Mouse (Mus musculus): ENCODE data around the gene Olfr399. TPM values are rescaled to one million over a fixed set of nuclear protein-coding genes. Genes with fewer than 3 reads are reported as not detected.

Olfr399 gene
- not detected for total RNA-seq (2021)
- long read RNA-seq, experiment 1: 0 reads
- long read RNA-seq, experiment 2: 0 reads

DNA sequence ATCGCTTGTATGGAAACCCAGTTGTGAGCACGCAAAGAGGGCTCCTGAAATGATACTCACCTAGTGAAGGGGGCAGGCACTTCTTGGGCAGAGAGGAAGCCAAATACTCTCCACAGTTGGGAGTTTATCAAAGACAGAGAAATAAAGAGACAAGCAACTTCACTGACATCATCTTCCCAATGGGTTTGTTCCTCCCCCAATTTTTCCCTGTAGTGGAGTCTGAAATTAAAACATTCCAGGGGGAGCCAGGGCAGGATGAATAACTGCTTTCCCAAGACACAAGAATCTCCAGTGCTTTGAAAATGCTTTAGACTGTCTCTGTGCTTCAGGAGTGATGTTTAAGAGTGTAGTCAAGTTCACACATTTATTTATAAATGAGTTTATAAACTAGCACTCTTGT lies at the start of gene Olfr399, which contains the start of gene Olfr139:
TSS of gene Olfr399 (minus strand) at position 165 of the 400 bp plus-strand sequence.
TSS of gene Olfr139 (minus strand) at position 101 of the 400 bp plus-strand sequence.
- DNase-seq: no peak

DNA sequence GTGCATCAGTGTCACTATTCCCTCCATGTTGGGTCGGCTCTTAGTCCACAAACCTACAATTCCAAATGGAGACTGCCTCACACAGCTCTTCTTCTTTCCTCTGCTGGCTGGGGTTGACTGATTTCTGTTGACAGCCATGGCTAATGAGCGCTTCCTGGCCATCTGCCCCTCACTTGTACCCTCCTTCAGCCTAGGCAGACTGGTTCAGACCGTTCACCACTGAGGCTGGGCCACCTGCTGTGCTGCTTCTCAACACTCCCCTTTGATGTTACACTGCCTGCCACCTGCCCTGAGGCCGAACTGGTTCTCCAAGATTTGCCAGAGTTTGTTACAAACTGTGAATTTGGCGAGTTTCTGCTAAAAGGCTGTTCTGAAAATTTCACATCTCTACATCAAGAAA lies 48.7 kb upstream of the Olfr399 start:
- DNase-seq: no peak

DNA sequence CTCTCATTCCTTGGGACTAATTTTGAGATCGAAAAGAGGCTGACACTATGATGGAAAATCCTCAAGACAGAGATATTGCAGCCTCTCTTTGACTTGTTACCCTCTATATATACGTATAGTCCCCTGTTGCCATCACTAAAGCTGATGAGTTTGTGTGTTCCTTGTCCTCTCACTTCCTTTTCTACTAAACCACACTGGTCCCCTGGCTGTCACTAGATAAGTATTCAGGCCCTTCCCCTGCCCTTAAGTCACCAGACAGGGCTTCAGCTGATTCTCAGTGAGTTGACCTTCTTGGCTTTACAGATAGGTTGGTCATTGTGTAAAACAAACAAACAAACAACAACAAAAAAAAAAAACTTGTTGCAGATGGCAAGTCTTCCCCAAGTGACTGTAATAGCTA lies 45.1 kb upstream of the Olfr399 start:
- no peak for DNase-seq

DNA sequence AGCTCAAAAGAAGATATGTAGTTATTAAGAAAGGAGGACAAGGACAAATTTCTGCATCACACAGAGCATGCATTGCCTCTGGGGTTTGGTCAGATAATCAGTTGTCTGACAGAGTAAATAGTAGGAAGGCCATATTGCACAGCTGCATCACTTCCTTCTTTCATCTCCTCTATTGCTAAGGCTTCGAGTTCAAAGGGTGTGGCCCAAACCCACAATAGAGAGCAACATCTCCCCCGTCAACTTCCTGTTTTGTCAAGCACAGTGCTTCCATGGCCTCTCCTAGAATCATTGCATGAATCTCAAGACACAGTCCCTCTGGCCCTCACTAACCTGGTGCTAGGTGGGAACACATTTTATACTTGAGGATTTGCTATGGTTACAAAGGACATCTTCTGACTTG lies 44.3 kb upstream of the Olfr399 start:
- DNase-seq: no peak

DNA sequence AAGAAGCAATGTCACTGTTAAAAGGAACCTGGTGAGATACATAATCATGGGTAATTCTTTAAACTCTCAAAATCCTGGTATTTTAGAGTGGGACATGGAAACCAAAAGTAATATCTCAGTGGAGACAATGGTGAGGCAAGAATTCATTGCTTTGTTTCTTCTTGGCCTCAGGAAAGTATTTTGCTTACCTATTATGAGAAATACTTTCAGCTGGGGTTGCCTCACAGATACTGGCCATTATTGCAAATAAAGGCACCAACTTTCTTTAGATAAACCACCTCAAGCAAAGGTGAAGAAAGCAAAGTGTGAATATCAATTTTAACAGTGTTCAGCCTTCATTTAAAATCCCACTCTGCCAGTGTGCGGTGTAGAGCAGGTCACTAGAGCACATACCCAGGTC lies 13.2 kb upstream of the Olfr399 start, which contains the start of gene Zfp616:
TSS of gene Zfp616 (plus strand) at position 301 of the 400 bp plus-strand sequence.
- no peak for DNase-seq

DNA sequence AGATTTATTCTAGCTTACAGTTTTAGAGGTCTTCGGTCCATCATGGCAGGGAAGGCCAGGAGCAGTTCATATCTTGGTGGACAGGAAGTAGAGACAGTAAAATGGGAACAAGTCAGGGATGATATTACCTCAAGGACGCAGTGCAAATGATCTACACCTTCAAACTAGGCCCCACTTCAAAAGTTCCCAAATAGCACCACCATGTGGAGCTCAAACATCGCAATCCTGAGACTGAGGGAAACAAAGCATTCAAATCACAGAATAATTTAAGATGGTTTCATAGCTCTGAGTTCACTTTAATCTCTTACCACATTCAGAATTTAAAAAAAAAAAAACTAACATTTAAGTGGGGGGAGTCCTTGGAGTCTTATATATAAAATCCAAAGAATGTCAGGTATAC lies 5.1 kb downstream of the Olfr399 start:
- DNase-seq: no peak

Other genes starting within 250 kb of the Olfr399 start
- gene Olfr392, start 239.6 kb downstream of the Olfr399 start, total RNA-seq (2021): not detected
- gene Olfr393, start 205.2 kb downstream of the Olfr399 start, total RNA-seq (2021): not detected
- gene Olfr394, start 165.8 kb downstream of the Olfr399 start, total RNA-seq (2021): not detected
- not detected for gene Olfr395, start 147.3 kb downstream of the Olfr399 start, total RNA-seq (2021)
- gene Olfr23, start 119.9 kb downstream of the Olfr399 start, total RNA-seq (2021): not detected
- not detected for gene Olfr397, start 95.8 kb downstream of the Olfr399 start, total RNA-seq (2021)
- not detected for gene Olfr398, start 66.2 kb downstream of the Olfr399 start, total RNA-seq (2021)
- not detected for gene Olfr139, start 64 bp downstream of the Olfr399 start, total RNA-seq (2021)
- not detected for gene Zfp616, start 13.3 kb upstream of the Olfr399 start, total RNA-seq (2021)
- gene Olfr401, start 57.1 kb upstream of the Olfr399 start, total RNA-seq (2021): not detected
- not detected for gene Olfr402, start 96.9 kb upstream of the Olfr399 start, total RNA-seq (2021)
- not detected for gene Olfr403, start 129.6 kb upstream of the Olfr399 start, total RNA-seq (2021)
- not detected for gene Olfr43, start 154.8 kb upstream of the Olfr399 start, total RNA-seq (2021)
- not detected for gene Olfr406, start 203.2 kb upstream of the Olfr399 start, total RNA-seq (2021)
- not detected for gene Olfr59, start 227.1 kb upstream of the Olfr399 start, total RNA-seq (2021)